Mouse (Mus musculus) testis, postnatal 14 days (tissue): ENCODE measurements around the gene Igsf9.
A peak's percentile ranks its signal among the peaks of the same experiment; 100 is the strongest.

Experiments
- DNase-seq: peaks from one replicate; pipeline ENCODE4 v3.0.0; 2021; ENCODE audit warnings: low spot score

The Igsf9 gene

GRCm38 (mm10) chr1:172496030-172496429 lies 14.4 kb downstream of the Igsf9 start:
- DNase-seq, result no peak

DNA sequence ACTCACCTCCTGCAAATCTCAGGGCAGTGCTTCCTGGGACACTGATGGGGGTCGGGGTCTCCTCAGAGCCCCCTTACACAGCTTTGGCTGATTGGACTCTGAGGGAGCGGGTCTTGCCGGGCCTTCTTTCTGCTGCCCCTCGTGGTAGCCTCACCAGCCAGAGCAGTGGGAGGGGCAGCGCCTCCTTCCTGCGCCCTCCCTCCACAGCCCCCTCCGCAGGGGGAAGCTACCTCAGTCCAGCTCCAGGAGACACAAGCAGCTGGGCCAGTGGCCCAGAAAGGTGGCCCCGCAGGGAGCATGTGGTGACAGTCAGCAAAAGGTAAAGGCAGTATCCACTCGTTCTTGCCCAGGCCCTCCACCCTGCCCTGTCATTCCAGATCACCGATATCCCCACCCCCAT lies 15.8 kb downstream of the Igsf9 start:
- no peak for DNase-seq

- DNase-seq, result peak; percentile 62
Measured at GRCm38 (mm10) chr1:172499765-172500441, 18.3 kb downstream of the Igsf9 start, which contains the start of gene Tagln2. TSS of gene Tagln2 (plus strand) at chr1:172500047.

DNA sequence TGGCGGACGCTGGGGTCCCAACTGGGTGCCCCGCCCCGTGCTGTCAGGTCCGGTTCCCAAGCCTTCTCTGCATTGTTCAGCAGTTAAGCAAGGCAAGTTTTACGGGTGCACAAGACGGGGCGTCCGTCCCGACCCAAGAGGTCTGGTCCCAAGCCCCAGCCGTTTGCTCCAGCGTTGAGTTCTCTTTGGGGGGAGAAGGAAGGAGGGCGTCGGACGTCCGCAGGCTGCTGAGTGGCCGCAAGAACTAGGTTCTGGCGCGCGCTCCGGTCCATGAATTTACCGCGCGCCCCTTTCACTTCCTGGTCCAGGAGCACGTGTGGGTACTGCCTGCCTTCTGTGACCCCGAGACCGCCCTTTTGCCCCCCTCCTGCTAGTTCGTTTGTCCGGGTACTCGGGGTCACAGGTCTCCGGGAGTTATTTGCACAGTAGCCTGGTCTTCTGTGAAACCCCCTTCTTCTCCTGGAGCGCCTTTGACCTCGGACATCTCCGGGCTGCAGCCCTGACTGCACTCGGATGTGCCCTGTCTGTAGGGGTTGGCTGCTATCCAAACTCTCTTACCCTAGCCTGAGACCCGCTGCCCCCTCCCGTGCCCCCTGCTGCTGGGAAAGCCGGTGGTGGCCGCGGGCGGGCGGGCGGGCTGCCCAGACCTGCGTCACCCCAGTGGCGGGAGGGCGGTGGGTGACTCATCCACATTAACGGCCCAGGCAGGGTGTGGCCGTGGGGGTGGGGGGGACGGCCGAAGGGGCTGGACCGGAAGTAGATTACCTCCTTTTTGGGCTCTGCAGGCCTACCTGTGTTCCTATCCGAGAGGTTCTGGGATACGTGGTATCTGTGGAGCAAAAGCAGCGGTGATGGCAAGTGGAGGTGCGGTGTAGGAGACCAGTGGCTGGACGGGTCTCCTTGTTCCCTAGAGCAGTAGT lies 19.1 kb downstream of the Igsf9 start:
- no peak for DNase-seq

GRCm38 (mm10) chr1:172501371-172502144 lies 20.0 kb downstream of the Igsf9 start:
- peak; percentile 41 for DNase-seq

DNA sequence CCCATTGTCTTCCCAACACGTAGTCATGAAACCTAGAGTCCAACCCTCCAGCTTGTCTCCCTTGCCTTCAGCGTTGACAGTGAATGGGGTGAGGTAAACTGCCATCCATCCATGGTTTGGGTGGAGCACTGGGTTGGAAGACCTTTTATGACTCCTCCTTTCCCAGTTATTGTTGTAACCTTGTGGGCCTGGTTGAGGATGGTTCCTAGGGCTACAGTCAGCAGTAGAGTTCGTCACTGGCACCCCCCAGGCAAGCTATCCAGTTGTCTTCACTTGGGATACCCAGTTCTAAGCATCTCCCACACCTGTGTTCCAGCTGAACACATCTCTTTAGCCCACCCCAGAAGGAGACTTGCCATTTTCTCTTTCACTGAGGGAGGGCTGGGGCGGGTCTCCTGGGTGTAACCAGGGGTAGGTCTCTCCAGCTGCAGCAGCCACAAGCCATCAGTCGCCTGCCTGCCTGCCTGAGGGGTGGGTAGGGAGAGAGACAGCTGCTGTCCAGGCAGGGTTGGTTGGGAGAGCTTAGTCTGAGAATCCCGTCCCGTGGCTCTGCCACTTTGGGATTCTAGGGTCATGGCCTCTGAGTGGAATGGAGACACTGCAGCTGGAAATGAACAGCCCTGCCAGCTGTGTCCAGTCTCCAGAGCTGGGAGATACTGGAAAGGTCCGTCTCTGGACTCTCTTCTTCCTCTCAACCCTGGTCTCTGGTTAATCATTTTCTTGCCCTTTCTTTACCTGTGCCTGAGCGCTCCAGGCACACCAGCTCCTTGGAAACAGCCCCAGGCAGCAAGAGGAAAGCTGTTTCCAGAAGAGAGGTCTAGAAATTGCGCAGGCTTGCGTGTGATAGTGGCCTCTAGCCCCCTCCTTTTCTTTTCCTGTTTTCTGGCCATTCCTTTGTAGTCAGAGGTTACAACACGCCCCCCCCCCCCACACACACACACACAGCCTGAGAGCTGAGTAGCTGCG lies 20.8 kb downstream of the Igsf9 start:
- no peak for DNase-seq

- no peak for DNase-seq
Measured at GRCm38 (mm10) chr1:172503111-172503997, 21.8 kb downstream of the Igsf9 start.

DNA sequence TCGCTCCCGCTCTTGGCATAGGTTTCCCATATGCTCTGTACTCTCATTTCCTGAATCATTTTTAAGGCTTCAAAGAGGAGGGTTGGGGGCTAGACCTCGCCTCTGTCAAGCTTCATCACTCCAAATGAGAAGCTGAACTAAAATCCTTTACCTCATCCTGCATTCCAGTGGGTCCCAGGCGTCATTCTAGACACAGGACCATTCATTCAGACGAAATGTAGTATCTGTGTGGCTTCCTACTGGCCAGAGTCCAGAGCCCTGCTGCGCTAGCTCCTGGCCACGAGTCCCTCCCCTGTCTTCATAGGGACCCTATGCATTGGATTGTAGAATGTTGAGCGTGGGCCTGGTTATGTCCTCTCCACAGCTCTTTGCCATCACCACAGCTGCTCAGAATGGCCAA lies 23.2 kb downstream of the Igsf9 start:
- DNase-seq, result no peak

DNA sequence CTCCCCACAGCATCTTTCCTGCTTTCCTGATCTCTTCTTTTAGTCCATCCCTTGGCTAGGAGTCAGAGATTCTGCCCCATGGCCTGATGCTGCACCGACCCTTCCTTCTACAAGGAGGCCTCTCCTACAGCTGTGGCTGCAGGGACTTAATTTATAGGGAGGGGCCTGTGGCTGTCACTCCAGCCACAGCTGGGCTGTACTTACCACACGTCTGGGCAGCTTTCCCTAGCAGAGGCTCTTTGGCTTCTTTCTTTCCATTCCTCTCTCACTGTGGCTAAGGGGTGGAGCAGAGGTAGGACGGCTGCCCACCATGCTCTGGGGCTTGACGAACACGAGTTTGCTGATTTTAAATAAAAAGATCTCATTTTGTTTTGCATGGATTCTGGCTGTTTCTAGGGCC lies 25.4 kb downstream of the Igsf9 start:
- no peak for DNase-seq

DNA sequence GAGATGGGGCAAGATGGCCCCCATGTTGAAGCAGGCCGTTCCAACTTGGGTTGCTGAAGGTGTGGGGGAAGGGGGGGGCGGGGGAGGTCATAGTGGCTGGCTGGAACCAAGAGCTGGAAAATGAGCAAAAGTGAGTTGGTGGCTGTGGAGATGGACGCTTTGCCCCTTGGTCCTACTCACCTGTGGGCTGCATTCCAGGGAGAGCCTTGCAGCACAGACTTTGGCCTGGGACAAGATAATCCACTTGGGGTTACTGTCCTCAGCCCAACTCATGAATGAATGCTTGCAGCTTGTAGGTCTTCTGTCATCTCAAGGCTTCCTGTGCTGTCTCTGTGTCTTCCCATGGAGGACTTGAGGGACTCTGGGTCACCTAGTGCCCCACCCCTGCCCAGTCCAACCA lies 26.1 kb downstream of the Igsf9 start:
- no peak for DNase-seq

- DNase-seq, result no peak
Measured at GRCm38 (mm10) chr1:172508172-172508571, 26.6 kb downstream of the Igsf9 start.

GRCm38 (mm10) chr1:172509235-172509634 lies 27.6 kb downstream of the Igsf9 start:
- no peak for DNase-seq

GRCm38 (mm10) chr1:172509983-172510382 lies 28.4 kb downstream of the Igsf9 start:
- DNase-seq, result no peak

DNA sequence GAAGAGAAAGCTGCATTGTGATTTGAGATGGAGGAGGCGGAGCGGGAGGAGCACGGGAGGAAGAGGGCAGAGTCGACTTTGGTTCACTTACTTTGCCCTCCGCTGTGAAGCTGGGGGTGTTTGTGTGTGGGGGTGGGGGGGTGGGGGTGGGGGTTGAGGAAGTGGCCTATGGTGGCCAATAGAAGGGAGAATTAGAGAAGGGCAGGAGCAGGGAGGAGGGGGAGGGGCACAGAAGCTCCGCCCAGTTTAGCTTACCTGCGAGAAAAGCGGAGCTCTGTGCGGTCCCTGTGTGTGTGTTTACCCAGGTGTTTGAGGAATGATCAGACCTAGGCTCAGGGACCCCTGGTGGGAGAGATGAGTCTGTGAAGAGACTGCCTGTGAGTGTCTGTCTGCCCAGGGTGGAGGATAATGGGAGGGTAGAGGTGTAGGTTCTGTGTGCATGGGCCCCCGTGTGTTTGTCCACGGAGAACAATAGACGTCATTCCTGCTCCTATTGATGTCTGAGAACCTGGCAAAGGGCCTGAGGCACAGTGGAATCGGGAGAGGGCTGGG lies 28.9 kb downstream of the Igsf9 start:
- DNase-seq, result no peak

- DNase-seq, result no peak
Measured at GRCm38 (mm10) chr1:172512962-172513361, 31.4 kb downstream of the Igsf9 start.

DNA sequence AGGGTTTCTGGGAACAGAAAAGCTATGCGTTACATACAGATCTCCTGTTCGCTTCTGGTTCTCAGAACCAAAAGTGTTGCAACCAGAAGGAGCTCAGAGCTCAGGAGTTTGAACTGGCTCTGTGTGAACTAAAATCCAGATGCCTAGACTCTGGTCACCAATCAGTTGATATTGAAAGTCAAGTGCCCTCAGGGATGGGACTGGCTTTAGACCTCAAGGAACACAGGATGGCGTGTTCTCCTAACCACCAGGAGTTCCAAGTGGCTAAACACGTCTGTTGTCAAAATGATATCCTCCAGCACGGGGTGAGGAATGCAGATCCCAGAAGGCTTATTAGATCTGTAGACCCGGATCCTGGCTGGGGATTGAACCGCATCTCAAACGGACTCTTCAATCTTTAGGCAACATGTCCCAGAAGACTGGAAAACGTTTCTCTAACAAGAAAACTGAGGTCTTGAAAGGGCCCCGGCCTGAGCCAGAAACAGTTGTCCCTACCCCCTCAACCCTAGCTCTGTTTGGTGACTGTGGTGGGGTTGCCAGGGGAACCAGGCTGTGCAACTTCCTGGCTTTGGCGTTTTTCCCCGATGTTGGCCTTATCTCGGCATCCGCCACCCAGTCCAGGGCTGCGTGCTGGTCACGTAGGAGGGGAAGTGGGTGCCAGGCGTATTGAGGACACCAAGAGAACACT lies 32.1 kb downstream of the Igsf9 start:
- no peak for DNase-seq

GRCm38 (mm10) chr1:172514213-172514529 lies 32.6 kb downstream of the Igsf9 start:
- no peak for DNase-seq

GRCm38 (mm10) chr1:172514551-172515268 lies 33.1 kb downstream of the Igsf9 start:
- no peak for DNase-seq

DNA sequence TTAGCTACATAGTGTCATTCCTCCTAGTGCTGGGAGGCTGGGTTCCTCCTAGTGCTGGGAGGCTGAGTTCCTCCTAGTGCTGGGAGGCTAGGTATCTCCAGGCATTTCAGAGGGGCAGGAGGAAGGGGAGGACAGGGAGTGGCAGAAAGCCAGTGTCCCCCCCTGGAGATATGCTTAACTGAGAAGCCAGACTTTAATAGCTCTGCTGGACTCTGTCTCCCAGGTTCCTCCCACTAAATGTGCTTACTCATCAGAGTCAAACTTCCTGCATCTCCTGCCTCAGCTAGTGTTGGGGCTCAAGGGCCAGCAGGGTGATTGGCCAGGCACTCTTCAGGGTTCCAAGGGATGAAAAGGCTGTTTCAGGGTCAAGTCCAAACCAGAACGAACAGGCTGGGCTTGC lies 33.8 kb downstream of the Igsf9 start:
- no peak for DNase-seq
